Mouse (Mus musculus): ENCODE results near the gene Tnrc6b.

Tnrc6b gene

DNA sequence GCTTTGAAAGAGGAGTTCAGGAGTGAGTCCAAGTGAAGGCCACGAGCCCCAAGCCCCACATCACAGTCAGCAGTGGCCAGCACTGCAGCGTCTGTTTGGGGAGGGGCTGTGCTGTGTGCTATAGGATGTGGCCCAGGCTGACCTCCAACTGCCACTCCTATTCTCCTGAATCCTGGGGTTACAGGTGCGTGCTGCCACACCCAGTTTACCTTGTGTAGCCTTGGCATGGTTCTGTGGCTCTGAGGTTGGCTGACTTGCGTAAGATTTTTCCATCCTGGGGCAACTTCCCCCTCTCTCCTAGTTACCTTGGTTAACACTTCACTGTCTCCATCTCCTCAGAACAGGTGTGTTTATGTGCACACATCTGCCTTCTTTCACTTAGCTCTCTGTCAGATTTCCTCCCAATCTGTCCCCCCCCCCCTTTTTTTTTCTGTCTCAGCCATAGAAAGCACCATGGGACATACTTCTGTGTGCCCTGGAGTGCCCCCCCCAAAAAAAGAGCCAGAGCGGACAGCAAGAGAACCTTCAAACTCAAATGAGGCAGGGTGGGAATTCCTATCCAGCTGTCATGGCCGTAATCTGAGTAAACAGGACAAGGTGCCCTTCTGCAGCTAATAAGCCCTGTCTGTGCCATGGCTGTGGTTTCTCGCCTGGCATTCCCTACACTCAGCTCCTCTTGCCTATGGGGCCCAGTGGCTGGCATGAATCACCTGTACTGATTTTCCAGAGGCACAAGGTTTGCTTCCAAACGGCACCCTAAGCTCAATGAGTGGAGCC, 9.4 kb upstream of the Tnrc6b start:
- DNase-seq (ENCODE audit: low read depth, low spot score), result no peak

- no peak for DNase-seq (ENCODE audit: low read depth, low spot score)
Observed at GRCm38 (mm10) chr15:80702910-80703309, 8.2 kb upstream of the Tnrc6b start.

- no peak for DNase-seq (ENCODE audit: low read depth, low spot score)
Observed at GRCm38 (mm10) chr15:80703495-80703894, 7.6 kb upstream of the Tnrc6b start.

- peak; percentile 76 for DNase-seq (ENCODE audit: low read depth, low spot score)
Observed at GRCm38 (mm10) chr15:80704267-80704666, 6.8 kb upstream of the Tnrc6b start.

DNA sequence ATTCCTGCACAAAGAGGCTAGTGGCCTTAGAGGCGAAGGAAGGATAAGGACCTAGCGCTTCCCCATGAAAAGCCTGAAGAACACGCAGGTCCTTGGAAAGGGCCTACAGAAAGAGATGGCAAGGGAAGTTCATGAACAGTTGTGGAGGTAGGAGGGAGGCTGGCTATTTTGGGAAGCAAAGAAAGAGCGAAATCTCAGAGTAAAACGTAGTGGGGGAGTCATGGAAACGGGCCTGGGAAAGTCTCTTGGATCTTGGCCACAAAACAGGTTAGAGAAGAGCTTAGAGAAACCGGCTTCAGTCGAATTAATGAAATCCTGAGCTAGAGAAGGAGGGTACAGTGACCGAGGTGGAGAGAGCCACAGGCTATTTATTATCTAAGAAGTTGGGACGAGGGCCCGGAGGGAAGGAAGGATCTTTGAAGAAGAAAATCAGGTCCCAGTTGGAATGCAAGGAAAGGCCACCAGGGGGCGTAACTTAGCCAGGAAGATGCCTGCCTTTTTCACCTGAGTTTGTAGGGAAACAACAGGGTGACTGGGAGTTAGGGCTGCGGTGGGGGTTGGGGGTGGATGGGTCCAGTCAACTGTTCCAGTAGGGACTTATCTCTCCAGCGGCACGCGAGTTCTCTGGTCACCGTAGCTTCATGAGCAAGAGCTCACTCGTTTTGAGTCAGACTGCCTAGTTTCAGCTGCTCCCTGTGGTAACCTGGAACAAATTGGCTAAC, 5.1 kb upstream of the Tnrc6b start:
- DNase-seq (ENCODE audit: low read depth, low spot score), result peak; percentile 82

GRCm38 (mm10) chr15:80706596-80706995, 4.5 kb upstream of the Tnrc6b start:
- no peak for DNase-seq (ENCODE audit: low read depth, low spot score)

- peak; percentile 83 for DNase-seq (ENCODE audit: low read depth, low spot score)
Observed at GRCm38 (mm10) chr15:80707088-80707487, 4.0 kb upstream of the Tnrc6b start.

- DNase-seq (ENCODE audit: low read depth, low spot score), result peak; percentile 82
Observed at GRCm38 (mm10) chr15:80709593-80709992, 1.5 kb upstream of the Tnrc6b start.

GRCm38 (mm10) chr15:80710257-80710607, 881 bp upstream of the Tnrc6b start:
- DNase-seq (ENCODE audit: low read depth, low spot score), result no peak

- no peak for DNase-seq (ENCODE audit: low read depth, low spot score)
Observed at GRCm38 (mm10) chr15:80711401-80712151, 463 bp downstream of the Tnrc6b start.

- peak; percentile 77 for DNase-seq (ENCODE audit: low read depth, low spot score)
Observed at GRCm38 (mm10) chr15:80714299-80714698, 3.2 kb downstream of the Tnrc6b start.

DNA sequence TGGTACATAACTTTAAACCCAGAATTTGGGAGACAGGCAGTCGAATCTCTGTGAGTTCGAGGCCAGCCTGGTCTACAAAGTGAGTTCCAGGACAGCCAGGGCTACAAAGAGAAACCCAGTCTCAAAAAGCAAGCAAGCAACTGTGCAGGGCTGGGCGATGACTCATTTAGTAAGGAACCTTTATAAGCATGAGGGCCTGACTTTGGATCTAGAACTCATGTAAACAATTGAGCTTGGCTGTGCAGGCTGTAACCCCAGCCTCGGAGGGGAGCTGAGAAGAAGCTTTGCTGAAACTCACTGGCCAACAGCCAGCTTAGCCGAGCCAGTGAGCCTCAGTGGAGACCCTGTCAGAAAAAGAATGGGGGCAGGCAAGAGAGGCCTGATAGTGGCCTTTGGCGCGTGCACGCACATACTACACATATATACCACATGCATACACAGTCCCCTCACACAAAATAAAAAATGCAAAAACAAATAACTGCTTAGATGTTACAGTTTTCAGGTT, 5.6 kb downstream of the Tnrc6b start:
- no peak for DNase-seq (ENCODE audit: low read depth, low spot score)

- no peak for DNase-seq (ENCODE audit: low read depth, low spot score)
Observed at GRCm38 (mm10) chr15:80717431-80717830, 6.3 kb downstream of the Tnrc6b start.

- no peak for DNase-seq (ENCODE audit: low read depth, low spot score)
Observed at GRCm38 (mm10) chr15:80720249-80720648, 9.1 kb downstream of the Tnrc6b start.

- DNase-seq (ENCODE audit: low read depth, low spot score), result no peak
Observed at GRCm38 (mm10) chr15:80721861-80722260, 10.7 kb downstream of the Tnrc6b start.

DNA sequence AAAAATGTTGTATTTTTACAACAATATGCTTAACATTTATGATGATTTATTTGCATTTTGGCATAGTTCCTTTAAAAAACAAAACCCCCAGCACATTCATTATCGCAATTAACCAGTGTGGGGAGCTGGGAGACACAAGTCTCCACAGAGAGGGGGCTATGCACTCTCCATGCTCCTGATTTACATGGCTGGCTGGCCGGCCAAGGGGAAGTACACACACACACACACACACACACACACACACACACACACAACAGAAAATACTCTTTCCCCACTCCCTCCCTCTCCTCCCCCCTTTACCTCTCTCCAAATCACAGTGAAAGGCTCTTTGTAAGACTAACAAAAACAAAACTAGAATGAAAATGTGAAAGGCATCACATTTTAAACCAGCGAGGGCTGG, 11.3 kb downstream of the Tnrc6b start:
- DNase-seq (ENCODE audit: low read depth, low spot score), result no peak

DNA sequence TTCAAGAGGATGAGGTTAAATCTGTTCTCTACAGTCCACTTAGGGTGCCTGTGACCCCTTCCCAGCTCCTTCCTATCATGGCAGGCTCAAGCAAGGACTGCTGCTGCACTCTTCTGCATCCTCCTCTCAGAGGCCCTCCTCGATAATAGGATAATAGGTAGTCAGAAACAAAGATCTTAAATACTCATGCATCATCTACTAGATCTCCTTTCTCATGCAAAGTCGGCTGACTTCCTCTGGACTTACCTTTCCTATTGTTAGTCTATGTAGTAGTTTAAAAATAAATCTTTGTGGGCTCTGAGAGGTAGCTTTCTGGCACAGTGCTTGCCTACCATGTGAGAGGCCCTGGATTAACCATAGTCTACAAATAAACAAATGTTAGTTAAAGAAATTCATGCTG, 18.4 kb downstream of the Tnrc6b start:
- no peak for DNase-seq (ENCODE audit: low read depth, low spot score)

DNA sequence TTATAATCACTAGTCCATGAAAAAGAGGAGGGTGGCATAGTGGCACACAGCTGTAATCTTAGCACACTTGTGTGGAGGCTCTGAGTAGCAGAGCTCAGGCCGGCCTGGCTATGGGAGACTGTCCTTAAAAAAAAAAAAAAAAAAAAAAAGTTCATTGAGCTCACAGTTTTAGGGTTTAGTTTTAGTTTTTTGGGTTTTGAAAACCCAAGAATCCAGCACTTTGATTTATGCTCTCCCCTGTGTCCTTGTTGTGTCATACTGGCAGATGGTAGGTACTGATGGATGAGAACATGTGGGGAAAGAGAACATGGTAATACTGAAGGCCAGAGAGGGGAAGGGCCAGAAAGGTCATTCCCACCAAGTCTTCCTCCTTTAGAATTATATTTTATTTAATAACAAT, 19.9 kb downstream of the Tnrc6b start:
- DNase-seq (ENCODE audit: low read depth, low spot score), result no peak

- DNase-seq (ENCODE audit: low read depth, low spot score), result no peak
Observed at GRCm38 (mm10) chr15:80731511-80731910, 20.4 kb downstream of the Tnrc6b start.

GRCm38 (mm10) chr15:80732266-80733030, 21.3 kb downstream of the Tnrc6b start:
- no peak for DNase-seq (ENCODE audit: low read depth, low spot score)

DNA sequence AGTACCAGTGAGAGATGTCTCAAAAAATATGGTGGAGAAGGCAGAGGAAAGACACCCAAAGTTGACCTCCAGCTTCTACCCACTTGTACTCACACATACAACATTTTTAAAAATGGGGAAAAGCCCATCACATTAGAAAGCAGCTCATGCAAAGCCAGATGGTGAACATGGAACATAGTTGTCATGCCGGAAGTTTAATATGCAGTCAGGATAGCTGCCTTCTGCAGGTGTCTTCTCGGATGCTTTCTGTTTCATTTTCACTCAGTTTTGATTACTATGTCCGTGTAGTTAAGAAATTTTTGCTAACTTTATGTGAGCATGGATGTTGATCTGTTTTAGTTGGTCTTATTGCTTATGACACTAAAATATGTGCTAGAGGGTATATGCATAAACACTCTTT, 24.2 kb downstream of the Tnrc6b start:
- DNase-seq (ENCODE audit: low read depth, low spot score), result no peak
